Mouse (Mus musculus): Measurements from ENCODE around the gene Dact2.

GRCm38 (mm10) chr17:14246266-14246665, 42.2 kb upstream of the Dact2 start:
- TF ChIP-seq POLR2A (IDR thresholded peaks at IDR 0.05; ENCODE audit: control insufficient read depth, low read depth, low read length) (no peak), CTCF (IDR thresholded peaks at IDR 0.05; ENCODE audit: control insufficient read depth, insufficient read depth, insufficient replicate concordance, low read depth, low read length) (no peak)
